Mouse (Mus musculus) liver, postnatal 0 days (tissue): ENCODE measurements around the gene Reep6.

Experiments
- CTCF ChIP-seq: sonication (generic); IDR thresholded peaks from 2 replicates; pipeline ENCODE4 v1.5.1; 2016; ENCODE audit warnings: antibody characterized with exemption, low read depth
- EP300 ChIP-seq: IDR thresholded peaks from 2 replicates; pipeline ENCODE4 v1.6.1; 2016; ENCODE audit warnings: antibody characterized with exemption, low read depth, mild to moderate bottlenecking

GRCm38 (mm10) chr10:80315315-80315714 lies 14.4 kb upstream of the Reep6 start:
- no peak for TF ChIP-seq EP300
- no peak for TF ChIP-seq CTCF
